Mouse (Mus musculus) CD4-positive naive resting alpha-beta T cell, adult 57 days (primary cell): ENCODE results near the gene Ghsr. TPM values are rescaled to one million over a fixed set of nuclear protein-coding genes. Genes with fewer than 3 reads are reported as not detected.

Source experiments
- total RNA-seq: library from RNA; stranded (reverse); gene quantifications from one replicate; pipeline ENCODE4 v1.2.4, GENCODE M21; 2023

Gene Ghsr
- not detected for total RNA-seq

DNA sequence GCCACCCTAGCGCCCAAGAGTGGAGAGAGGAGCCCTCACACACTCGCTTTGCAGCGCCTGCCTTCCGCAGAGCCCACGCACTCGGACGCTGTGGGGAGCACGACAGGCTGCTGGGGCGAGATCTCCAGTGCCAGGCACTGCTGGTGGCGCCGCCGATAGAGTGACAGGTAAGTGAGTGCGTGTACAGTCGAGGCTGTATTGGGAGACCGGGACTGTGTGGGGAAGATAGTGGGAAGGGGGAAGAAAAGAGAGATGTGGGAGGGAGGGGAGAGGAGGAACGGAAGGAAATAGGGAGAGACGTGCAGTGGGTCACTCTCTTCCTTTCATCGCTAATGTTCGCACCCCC, at the start of gene Ghsr:
TSS of gene Ghsr (plus strand) at position 76 of the 346 bp plus-strand sequence.

Other genes starting within 250 kb of the Ghsr start
- gene Ect2, start 217.5 kb upstream of the Ghsr start, total RNA-seq = 2.2 TPM
- 17.2 TPM for gene Nceh1, start 188.4 kb upstream of the Ghsr start, total RNA-seq
- 9.1 TPM for gene Tnfsf10, start 54.3 kb upstream of the Ghsr start, total RNA-seq